Mouse (Mus musculus): ENCODE measurements at regions not wholly inside any gene's neighbourhood (a gene's known extent, or its start where the extent isn't known, plus 50 kb on each side); places are given as distances from the start of the nearest gene placed in this dataset.

- Histone ChIP-seq H3K27me3 (ENCODE audit: control insufficient read depth, insufficient read depth, low read length) (no peaks in the 10 kb centered on the region), H3K36me3 (ENCODE audit: control insufficient read depth, insufficient read depth, low read length) (no peaks in the 10 kb centered on the region), H3K27ac (ENCODE audit: low read depth, low read length) (no peak overlapping the region), H3K4me2 (replicated peaks; ENCODE audit: low read depth, low read length) (no peak overlapping the region), H3K4me3 (ENCODE audit: low read length) (no peak overlapping the region), H3K9ac (ENCODE audit: low read depth, low read length) (no peak overlapping the region), H3K9me3 (ENCODE audit: control insufficient read depth, low read length) (no peaks in the 10 kb centered on the region; the same call in 1 of the 2 replicates), H3K4me1 (ENCODE audit: control insufficient read depth, insufficient read depth, low read length) (peaks cover 33% of the 10 kb centered on the region)
- ATAC-seq (ENCODE audit: low FRiP score, low TSS enrichment): no peak
- 62% methylated on average over 25 of the region's 25 CpGs for WGBS
Observed at GRCm38 (mm10) chr9:102782926-102783850, 51.5 kb upstream of the Ryk start.

DNA sequence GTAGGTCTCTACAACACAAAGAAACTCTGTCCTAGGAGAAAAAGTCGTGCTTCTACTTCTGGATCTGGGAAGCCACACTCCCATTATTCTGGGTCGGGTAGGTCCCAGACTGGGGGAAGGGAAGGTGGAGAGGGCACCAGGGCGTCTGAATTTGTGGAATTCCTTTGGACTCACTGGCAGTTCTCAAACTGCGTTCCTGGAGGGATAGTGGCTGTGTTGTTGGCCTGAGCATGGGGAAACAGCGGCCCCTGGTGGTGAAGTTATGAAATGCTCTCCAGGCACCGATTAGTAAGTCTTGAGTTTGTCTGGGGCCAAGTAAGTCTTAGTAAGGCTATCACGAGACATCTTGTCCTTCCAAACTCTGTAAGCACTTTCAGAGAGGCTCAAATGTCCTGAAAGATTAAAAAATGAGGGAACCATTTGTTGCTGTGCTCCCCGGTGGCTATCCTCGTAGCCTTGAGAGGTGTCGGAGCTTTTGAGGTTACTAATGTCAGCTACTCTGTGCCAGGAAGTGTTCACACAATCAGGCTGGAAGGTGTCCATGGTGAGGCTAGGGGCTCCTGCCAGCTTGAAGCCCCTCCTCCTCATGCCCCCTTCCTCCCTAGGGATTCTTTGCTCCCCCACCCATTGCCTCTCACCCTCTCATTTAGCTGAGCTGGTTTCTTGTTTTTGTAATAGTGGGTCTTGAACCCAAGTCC is 50.2 kb upstream of the Ryk start:
- no peaks in the 10 kb centered on the region; the same call in 1 of the 2 replicates for H3K9me3 ChIP-seq (ENCODE audit: control insufficient read depth, low read length)
- H3K27me3 ChIP-seq (ENCODE audit: control insufficient read depth, insufficient read depth, low read length): no peaks in the 10 kb centered on the region
- WGBS: 11% methylated on average over 10 of the region's 10 CpGs
- H3K9ac ChIP-seq (ENCODE audit: low read depth, low read length): no peak overlapping the region
- H3K4me3 ChIP-seq (ENCODE audit: low read length): no peak overlapping the region
- no peaks in the 10 kb centered on the region for H3K36me3 ChIP-seq (ENCODE audit: control insufficient read depth, insufficient read depth, low read length)
- no peak overlapping the region for H3K27ac ChIP-seq (ENCODE audit: low read depth, low read length)
- no peak overlapping the region for H3K4me2 ChIP-seq (replicated peaks; ENCODE audit: low read depth, low read length)
- peaks cover 20% of the 10 kb centered on the region for H3K4me1 ChIP-seq (ENCODE audit: control insufficient read depth, insufficient read depth, low read length)
- ATAC-seq (ENCODE audit: low FRiP score, low TSS enrichment): peak; percentile 61

Measured in kidney, embryonic 14.5 days (tissue).